27 mouse cellular contexts compared by ENCODE assay signal in the genomic region with DNA sequence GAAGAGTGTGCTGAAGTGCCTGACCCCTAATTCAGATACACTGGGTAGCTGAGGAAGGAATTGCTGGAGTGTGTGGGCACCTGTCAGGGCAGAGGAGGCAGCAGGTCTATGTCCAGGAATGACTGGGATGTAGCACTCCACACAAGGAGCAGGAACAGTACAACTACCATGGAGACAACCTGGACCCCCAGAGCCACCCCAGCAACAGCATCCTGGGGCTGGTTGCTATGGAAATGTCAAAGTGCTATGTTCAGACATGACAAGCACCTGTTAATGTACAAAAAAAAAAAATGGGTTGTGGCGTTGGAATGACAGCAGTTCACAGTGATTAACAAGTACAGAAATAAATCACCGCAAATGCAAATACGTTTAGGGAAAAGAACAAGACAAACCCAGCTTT. TPM values are rescaled to one million over a fixed set of nuclear protein-coding genes. Genes with fewer than 3 reads are reported as not detected.
"Had no signal": no experiment of that assay in that cellular context is flagged by ENCODE, and none has a peak within 500 bp of the region (broad histone marks: within the 10 kb centered on the region; RNA-seq: fewer than 3 reads in every experiment).

No protein-coding gene starts in this region.

- H3K4me3 ChIP-seq: gastrocnemius, adult 2 months; heart, embryonic 10.5 days; heart, embryonic 12.5 days; hindbrain, embryonic 10.5 days; hindbrain, embryonic 12.5 days; intestine, embryonic 15.5 days; kidney, embryonic 15.5 days; limb, embryonic 13.5 days; limb, embryonic 15.5 days; liver, embryonic 12.5 days had no signal

- H3K9ac ChIP-seq: heart, embryonic 12.5 days; hindbrain, embryonic 12.5 days; hindbrain, embryonic 14.5 days; intestine, embryonic 15.5 days; kidney, embryonic 15.5 days; limb, embryonic 13.5 days; limb, embryonic 15.5 days; liver, embryonic 12.5 days; liver, embryonic 14.5 days had no signal

- H3K4me1 ChIP-seq: intestine, embryonic 15.5 days; liver, embryonic 12.5 days had no signal

- H3K36me3 ChIP-seq: heart, embryonic 10.5 days; heart, embryonic 12.5 days; hindbrain, embryonic 10.5 days; hindbrain, embryonic 12.5 days; intestine, embryonic 15.5 days; kidney, embryonic 15.5 days; limb, embryonic 13.5 days; limb, embryonic 15.5 days; liver, embryonic 12.5 days had no signal

- ATAC-seq: hindbrain, embryonic 16.5 days; inflammation-experienced regulatory T-cells, adult 6 months; intestine, embryonic 15.5 days; intestine, postnatal 0 days; liver, embryonic 12.5 days had no signal

- H3K27ac ChIP-seq: gastrocnemius, adult 2 months; heart, embryonic 10.5 days; hindbrain, embryonic 10.5 days; hindbrain, embryonic 12.5 days; hindbrain, embryonic 14.5 days; intestine, embryonic 15.5 days; kidney, embryonic 15.5 days; kidney, postnatal 0 days; limb, embryonic 13.5 days; limb, embryonic 15.5 days; liver, embryonic 12.5 days; liver, embryonic 14.5 days had no signal

- H3K9me3 ChIP-seq: heart, embryonic 10.5 days; heart, embryonic 12.5 days; hindbrain, embryonic 10.5 days; hindbrain, embryonic 12.5 days; intestine, embryonic 15.5 days; kidney, embryonic 15.5 days; limb, embryonic 13.5 days; limb, embryonic 15.5 days; liver, embryonic 12.5 days had no signal

- H3K4me2 ChIP-seq: heart, embryonic 12.5 days; hindbrain, embryonic 12.5 days; hindbrain, embryonic 14.5 days; intestine, embryonic 15.5 days; kidney, embryonic 15.5 days; limb, embryonic 13.5 days; limb, embryonic 15.5 days; liver, embryonic 12.5 days had no signal

- DNase-seq: gastrocnemius, adult 2 months; gastrocnemius, postnatal 10 days; gastrocnemius, postnatal 25 days; heart, adult 18-20 months; heart, postnatal 10 days; heart, postnatal 4 days; kidney, adult 18-20 months; kidney, adult 9 months; kidney, postnatal 14 days; layer of hippocampus, postnatal 36 days; left cerebral cortex, postnatal 4 days had no signal

RNA-seq across cellular contexts. Expression of a gene that starts 20.2 kb away (rescaled TPM):
- total RNA-seq: gastrocnemius, adult 2 months; gastrocnemius, postnatal 25 days; granulocyte monocyte progenitor cell, adult 5-6 weeks had no signal
- polyA plus RNA-seq: inflammation-experienced regulatory T-cells, adult 6 months had no signal

RNA-seq across cellular contexts. Expression of a gene that starts 59.8 kb away (rescaled TPM):
- total RNA-seq: granulocyte monocyte progenitor cell, adult 5-6 weeks had no signal
- polyA plus RNA-seq: inflammation-experienced regulatory T-cells, adult 6 months had no signal
